In the genomic region with DNA sequence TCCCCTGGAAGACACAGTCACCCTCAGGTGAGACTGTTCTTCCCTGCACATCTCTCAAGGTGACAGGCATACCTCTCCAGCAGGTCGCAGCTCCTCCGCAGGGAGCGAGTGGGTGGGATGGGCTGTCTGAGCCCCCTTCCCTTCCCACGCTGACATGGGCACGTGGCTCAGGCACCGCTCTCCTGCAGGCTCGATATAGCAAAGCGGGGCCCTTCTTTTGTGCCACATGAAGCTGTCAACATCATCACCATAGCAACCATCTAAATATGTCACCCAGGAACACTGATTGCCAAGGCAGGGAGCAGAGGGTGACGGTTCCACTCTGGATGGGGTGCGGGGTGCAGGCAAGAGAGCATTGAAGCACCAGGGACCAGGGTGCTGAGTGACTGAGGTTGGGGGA, we compare ENCODE assay signal across 12 mouse cellular contexts. TPM values are rescaled to one million over a fixed set of nuclear protein-coding genes. Genes with fewer than 3 reads are reported as not detected.
DNase-seq lines count a peak whose midpoint lies in the region; ATAC-seq and TF ChIP-seq lines count a peak whose summit lies in the region.
"Had no signal": no experiment of that assay in that cellular context is flagged by ENCODE, and none has a peak within 500 bp of the region (broad histone marks: within the 10 kb centered on the region; RNA-seq: fewer than 3 reads in every experiment).

No protein-coding gene starts in this region.

- H3K27ac ChIP-seq in heart, embryonic 11.5 days (ENCODE audit: low read depth, low read length), result no peak overlapping the region
- H3K27ac ChIP-seq in hindbrain, embryonic 15.5 days (replicated peaks), result no peak overlapping the region
- no peak overlapping the region for H3K27ac ChIP-seq in midbrain, embryonic 13.5 days
- H3K27ac ChIP-seq: macrophage had no signal

- no peak overlapping the region for H3K4me3 ChIP-seq in heart, embryonic 11.5 days (ENCODE audit: low read depth, low read length)
- peak overlapping the region; percentile 31; the same call in 1 of the 2 replicates for H3K4me3 ChIP-seq in G1E (ENCODE audit: low read depth, low read length)
- H3K4me3 ChIP-seq in hindbrain, embryonic 15.5 days, result no peak overlapping the region
- H3K4me3 ChIP-seq in midbrain, embryonic 13.5 days (replicated peaks), result no peak overlapping the region

- H3K27me3 ChIP-seq in heart, embryonic 11.5 days (ENCODE audit: control insufficient read depth, insufficient read depth, low read length), result peaks cover 20% of the 10 kb centered on the region
- peaks cover 28% of the 10 kb centered on the region; the same call in 1 of the 2 replicates for H3K27me3 ChIP-seq in G1E (ENCODE audit: insufficient read depth, low read length)
- H3K27me3 ChIP-seq in hindbrain, embryonic 15.5 days, result no peaks in the 10 kb centered on the region
- H3K27me3 ChIP-seq in midbrain, embryonic 13.5 days, result peaks cover 15% of the 10 kb centered on the region; the same call in 1 of the 2 replicates

- DNase-seq in heart, adult 18-20 months, result no peak
- no peak for DNase-seq in G1E (ENCODE audit: low spot score)
- no peak for DNase-seq in urinary bladder, postnatal 25 days (ENCODE audit: low spot score)
- DNase-seq in adrenal gland, adult 8-10 months, result no peak
- DNase-seq in lung, postnatal 14 days, result no peak
- DNase-seq: B cell, adult 2 months; cerebellum, postnatal 36 days had no signal

- H3K36me3 ChIP-seq in heart, embryonic 11.5 days (ENCODE audit: control insufficient read depth, insufficient read depth, low read length), result no peaks in the 10 kb centered on the region
- no peaks in the 10 kb centered on the region for H3K36me3 ChIP-seq in G1E (replicated peaks)
- H3K36me3 ChIP-seq in hindbrain, embryonic 15.5 days, result no peaks in the 10 kb centered on the region
- no peaks in the 10 kb centered on the region for H3K36me3 ChIP-seq in midbrain, embryonic 13.5 days

- no peaks in the 10 kb centered on the region for H3K9me3 ChIP-seq in heart, embryonic 11.5 days (replicated peaks; ENCODE audit: control insufficient read depth, low read length)
- no peaks in the 10 kb centered on the region for H3K9me3 ChIP-seq in G1E (replicated peaks)
- H3K9me3 ChIP-seq in hindbrain, embryonic 15.5 days, result no peaks in the 10 kb centered on the region
- no peaks in the 10 kb centered on the region for H3K9me3 ChIP-seq in midbrain, embryonic 13.5 days

- WGBS in heart, embryonic 11.5 days (ENCODE audit: insufficient replicate concordance), result 59% methylated on average over 10 of the region's 10 CpGs
- WGBS in hindbrain, embryonic 15.5 days, result 15% methylated on average over 10 of the region's 10 CpGs
- 27% methylated on average over 10 of the region's 10 CpGs for WGBS in midbrain, embryonic 13.5 days

- no peak for TF ChIP-seq CTCF in G1E (IDR thresholded peaks at IDR 0.05; ENCODE audit: low read depth, low read length)

- H3K4me2 ChIP-seq in heart, embryonic 11.5 days, result no peak overlapping the region
- peak overlapping the region; percentile 22 for H3K4me2 ChIP-seq in hindbrain, embryonic 15.5 days
- H3K4me2 ChIP-seq in midbrain, embryonic 13.5 days (replicated peaks), result no peak overlapping the region

- H3K4me1 ChIP-seq in heart, embryonic 11.5 days (ENCODE audit: control insufficient read depth, insufficient read depth, low read length), result peaks cover 4% of the 10 kb centered on the region; the same call in 1 of the 2 replicates
- H3K4me1 ChIP-seq in G1E (ENCODE audit: insufficient read depth, low read depth, low read length), result peaks cover 34% of the 10 kb centered on the region
- peaks cover 26% of the 10 kb centered on the region for H3K4me1 ChIP-seq in hindbrain, embryonic 15.5 days (replicated peaks)
- H3K4me1 ChIP-seq in midbrain, embryonic 13.5 days (replicated peaks), result peaks cover 25% of the 10 kb centered on the region

- no peak for ATAC-seq in heart, embryonic 11.5 days (replicated peaks; ENCODE audit: insufficient number of reproducible peaks, low FRiP score, low TSS enrichment)
- ATAC-seq in G1E (ENCODE audit: extremely low read depth, insufficient number of reproducible peaks, low FRiP score, poor library complexity, severe bottlenecking), result no peak
- peak; percentile 35 for ATAC-seq in hindbrain, embryonic 15.5 days (ENCODE audit: low FRiP score, low read depth)
- no peak for ATAC-seq in midbrain, embryonic 13.5 days

- 0 out of 2 replicates have a peak overlapping the region, but pooled peaks have one; percentile 4 for H3K9ac ChIP-seq in heart, embryonic 11.5 days (ENCODE audit: low read depth, low read length)
- no peak overlapping the region for H3K9ac ChIP-seq in hindbrain, embryonic 15.5 days
- H3K9ac ChIP-seq in midbrain, embryonic 13.5 days (replicated peaks), result peak overlapping the region; percentile 32; the same call in 1 of the 2 replicates

RNA-seq across cellular contexts. Expression of gene Gng7, which starts 13.6 kb away (rescaled TPM):
- 1.4 TPM in 2 replicates for polyA plus RNA-seq in heart, embryonic 11.5 days (2014; fragmentation: Nextera tagmentation; extraction: Ambion mirVana)
- 1 to 10 TPM in 1 of 2 experiments, under 1 TPM in 1; 0.82 to 1.3 TPM for total RNA-seq in heart, adult 18-20 months (2021)
- 0.90 and 1.7 TPM in 2 replicates for total RNA-seq in G1E (2014; fragmentation: Nextera tagmentation)
- total RNA-seq in G1E (2017), result 0.33 and 0.58 TPM in 2 replicates
- polyA plus RNA-seq in G1E (2012), result 0.65 and 0.87 TPM in 2 replicates
- polyA plus RNA-seq in hindbrain, embryonic 15.5 days (2015; fragmentation: Nextera tagmentation; extraction: Ambion mirVana), result 19.1 and 21.4 TPM in 2 replicates
- polyA plus RNA-seq in midbrain, embryonic 13.5 days (2015; fragmentation: Nextera tagmentation; extraction: Ambion mirVana), result 10.4 and 10.9 TPM in 2 replicates
- 10 to 100 TPM in 2 of 4 experiments, 1 to 10 TPM in 2; 9.4 to 16.6 (median 12.9) TPM for total RNA-seq in adrenal gland, adult 8-10 months (2022)

RNA-seq across cellular contexts. Expression of gene Diras1, which starts 24.3 kb away (rescaled TPM):
- polyA plus RNA-seq in heart, embryonic 11.5 days (2014; fragmentation: Nextera tagmentation; extraction: Ambion mirVana), result 0.13 TPM in 1 of 2 replicates, not detected in the other
- not detected for total RNA-seq in heart, adult 18-20 months (2021)
- total RNA-seq in G1E (2014; fragmentation: Nextera tagmentation), result not detected in 2 replicates
- total RNA-seq in G1E (2017), result 0.44 TPM in 1 of 2 replicates, not detected in the other
- 0.02 TPM in 1 of 2 replicates, not detected in the other for polyA plus RNA-seq in G1E (2012)
- polyA plus RNA-seq in hindbrain, embryonic 15.5 days (2015; fragmentation: Nextera tagmentation; extraction: Ambion mirVana), result 71.6 and 81.6 TPM in 2 replicates
- polyA plus RNA-seq in midbrain, embryonic 13.5 days (2015; fragmentation: Nextera tagmentation; extraction: Ambion mirVana), result 30.9 and 34.3 TPM in 2 replicates
- 1 to 10 TPM; 3.6 to 6.5 (median 4.4) TPM for total RNA-seq in adrenal gland, adult 8-10 months (2022)
- total RNA-seq: liver, adult 2 months had no signal
- polyA plus RNA-seq: liver, adult 2 months; macrophage had no signal

RNA-seq across cellular contexts. Expression of gene Slc39a3, which starts 36.1 kb away (rescaled TPM):
- 3.9 and 4.1 TPM in 2 replicates for polyA plus RNA-seq in heart, embryonic 11.5 days (2014; fragmentation: Nextera tagmentation; extraction: Ambion mirVana)
- 10 to 100 TPM; 12.8 to 14.2 TPM for total RNA-seq in heart, adult 18-20 months (2021)
- 2.8 and 3.4 TPM in 2 replicates for total RNA-seq in G1E (2014; fragmentation: Nextera tagmentation)
- 7.4 and 9.9 TPM in 2 replicates for total RNA-seq in G1E (2017)
- polyA plus RNA-seq in G1E (2012), result 8.2 and 9.6 TPM in 2 replicates
- 46.3 and 53.0 TPM in 2 replicates for polyA plus RNA-seq in hindbrain, embryonic 15.5 days (2015; fragmentation: Nextera tagmentation; extraction: Ambion mirVana)
- 43.5 and 45.7 TPM in 2 replicates for polyA plus RNA-seq in midbrain, embryonic 13.5 days (2015; fragmentation: Nextera tagmentation; extraction: Ambion mirVana)
- total RNA-seq in adrenal gland, adult 8-10 months (2022), result 10 to 100 TPM; 50.7 to 86.9 (median 66.5) TPM

RNA-seq across cellular contexts. Expression of gene Sgta, which starts 58.8 kb away (rescaled TPM):
- polyA plus RNA-seq in heart, embryonic 11.5 days (2014; fragmentation: Nextera tagmentation; extraction: Ambion mirVana), result 130 and 159 TPM in 2 replicates
- 100 to 1,000 TPM in 1 of 2 experiments, 10 to 100 TPM in 1; 99.5 to 102 TPM for total RNA-seq in heart, adult 18-20 months (2021)
- 69.9 and 71.1 TPM in 2 replicates for total RNA-seq in G1E (2014; fragmentation: Nextera tagmentation)
- total RNA-seq in G1E (2017), result 52.4 and 56.2 TPM in 2 replicates
- 178 and 186 TPM in 2 replicates for polyA plus RNA-seq in G1E (2012)
- polyA plus RNA-seq in hindbrain, embryonic 15.5 days (2015; fragmentation: Nextera tagmentation; extraction: Ambion mirVana), result 310 and 331 TPM in 2 replicates
- 316 and 322 TPM in 2 replicates for polyA plus RNA-seq in midbrain, embryonic 13.5 days (2015; fragmentation: Nextera tagmentation; extraction: Ambion mirVana)
- 100 to 1,000 TPM; 185 to 247 (median 197) TPM for total RNA-seq in adrenal gland, adult 8-10 months (2022)

Comparison
In these comparisons a context has a peak if more than half of its experiments do, and no peak if none do; other contexts are left out.
1. RNA of gene Diras1, which starts 24.3 kb away (polyA plus RNA-seq): 71.6 to 81.6 TPM in hindbrain, embryonic 15.5 days and 30.9 to 34.3 TPM in midbrain, embryonic 13.5 days; 0.13 TPM in heart, embryonic 11.5 days and 0.02 TPM in G1E; every median in the first group is over 10 times any median in the second.